Mouse (Mus musculus): ENCODE data around the gene Sox13. TPM values are rescaled to one million over a fixed set of nuclear protein-coding genes. Genes with fewer than 3 reads are reported as not detected.

Sox13 gene
- not detected in 2 replicates for total RNA-seq (2012; rRNA removed)
- polyA plus RNA-seq (2012; ENCODE audit: insufficient read depth in 1 of 2, insufficient read length in 2 of 2, low read depth in 1 of 2, low replicate concordance in 2 of 2, missing spikeins in 1 of 2) = under 1 TPM in 1 of 2 experiments, not detected in 1; 0.03 TPM

DNA sequence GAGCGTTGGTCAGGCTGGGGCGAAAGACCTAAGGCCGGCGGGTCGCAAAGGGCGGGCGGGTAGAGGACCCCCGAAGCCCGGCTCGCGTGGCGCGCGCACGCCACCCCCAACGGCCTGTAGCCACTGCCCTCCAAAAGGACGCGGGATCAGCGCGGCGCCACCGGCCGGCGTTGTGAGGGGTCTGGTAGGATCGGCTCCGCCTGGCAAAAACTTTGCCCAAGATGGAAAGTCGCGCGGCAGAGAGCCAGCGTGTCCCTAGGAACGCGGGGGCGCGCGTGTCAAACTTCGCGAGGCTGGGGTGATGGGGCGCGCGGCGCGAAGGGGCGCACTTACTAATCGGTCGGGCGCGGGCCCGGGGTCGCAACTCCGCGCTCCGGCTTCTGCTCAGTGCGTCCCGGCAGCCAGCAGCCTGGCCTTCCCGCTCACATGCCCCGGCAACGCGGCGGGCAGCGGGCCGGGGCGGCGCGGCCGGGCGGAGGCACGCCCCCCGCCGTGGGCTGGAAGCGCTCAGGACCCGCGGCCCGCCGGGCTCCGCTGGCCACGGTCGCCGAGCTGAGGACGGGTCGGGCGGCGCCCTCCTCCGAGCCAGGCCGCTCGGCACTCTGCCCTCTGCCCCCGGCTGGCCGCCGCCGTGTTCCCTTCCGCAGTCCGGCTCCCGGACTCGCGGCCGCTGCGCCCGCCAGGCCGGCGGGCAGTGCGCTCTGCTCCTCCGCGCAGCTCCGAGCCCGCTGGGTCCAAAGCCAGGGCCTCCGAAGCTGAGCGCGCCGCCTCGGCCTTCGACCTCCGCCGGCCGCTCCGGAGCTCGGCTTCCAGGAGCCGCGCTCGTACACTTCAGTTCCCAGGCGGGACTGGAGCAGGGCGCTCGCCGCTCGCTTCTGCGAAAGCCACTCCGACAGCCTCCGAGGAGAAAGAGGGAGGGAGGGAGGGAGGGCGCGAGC is at the start of gene Sox13:
Gene Sox13, minus strand, starts transcription at position 835 of the 938 bp plus-strand sequence.
- Histone ChIP-seq H3K4me1 (ENCODE audit: control insufficient read depth in 1 of 2, insufficient read depth in 2 of 2, low read length in 2 of 2) (no peaks in the 10 kb centered on the region), H3K27me3 (ENCODE audit: control insufficient read depth in 1 of 2, insufficient read depth in 2 of 2, low read length in 2 of 2) (peaks cover 3 to 9% of the 10 kb centered on the region in 2 experiments), H3K9me3 (replicated peaks; ENCODE audit: insufficient read depth, low read length) (no peaks in the 10 kb centered on the region), H3K79me2 (ENCODE audit: control insufficient read depth, insufficient read depth, low read length, poor library complexity) (no peaks in the 10 kb centered on the region), H3K36me3 (ENCODE audit: control insufficient read depth in 1 of 2, insufficient read depth in 2 of 2, low read length in 2 of 2) (no peaks in the 10 kb centered on the region), H3K4me3 (ENCODE audit: control insufficient read depth in 1 of 2, insufficient read depth in 1 of 2, low read depth in 2 of 2, low read length in 2 of 2) (no peak within 1 kb of the TSS), H3K27ac (ENCODE audit: control insufficient read depth, low read depth, low read length) (no peak within 1 kb of the TSS), H3K9ac (ENCODE audit: control insufficient read depth, low read depth, low read length, poor library complexity, severe bottlenecking) (no peak within 1 kb of the TSS)
- 0 out of 4 replicates have a peak, but pooled peaks of 1 of the 2 experiments have one; percentile 7 for TF ChIP-seq POLR2A (IDR thresholded peaks at IDR 0.05; ENCODE audit: control insufficient read depth in 1 of 2, insufficient read depth in 1 of 2, low read depth in 1 of 2, low read length in 2 of 2, poor library complexity in 1 of 2)
- TF ChIP-seq E2F4 (IDR thresholded peaks at IDR 0.05; ENCODE audit: borderline replicate concordance, low read depth, low read length) = no peak
- DNase-seq (ENCODE audit: low read depth, low spot score) = no peak

DNA sequence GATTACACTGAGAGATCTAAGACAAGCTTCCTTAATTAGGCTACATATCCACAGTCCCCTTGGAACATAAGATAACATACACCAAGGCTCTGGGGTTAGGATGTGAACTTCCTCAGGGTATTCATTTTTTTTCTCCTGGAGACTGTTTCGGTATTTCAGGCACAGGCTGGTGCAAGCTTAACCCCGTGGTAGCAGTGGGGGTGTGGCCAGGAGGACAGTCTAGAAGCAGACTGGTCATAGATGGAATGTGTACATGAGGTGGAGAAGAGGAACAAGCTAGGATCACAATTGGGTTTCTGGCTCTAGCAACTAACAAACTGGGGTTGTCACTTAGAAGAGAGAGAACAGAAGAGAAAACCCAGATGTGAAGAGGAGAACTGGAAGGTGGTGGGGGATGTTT is 47.4 kb upstream of the Sox13 start:
- no peak for DNase-seq (ENCODE audit: low read depth, low spot score)
- no peak overlapping the region for H3K27ac ChIP-seq (ENCODE audit: control insufficient read depth, low read depth, low read length)
- H3K79me2 ChIP-seq (ENCODE audit: control insufficient read depth, insufficient read depth, low read length, poor library complexity) = no peaks in the 10 kb centered on the region
- no peak overlapping the region for H3K4me3 ChIP-seq (ENCODE audit: control insufficient read depth in 1 of 2, insufficient read depth in 1 of 2, low read depth in 2 of 2, low read length in 2 of 2)
- no peaks in the 10 kb centered on the region for H3K36me3 ChIP-seq (ENCODE audit: control insufficient read depth in 1 of 2, insufficient read depth in 2 of 2, low read length in 2 of 2)
- no peaks in the 10 kb centered on the region for H3K9me3 ChIP-seq (replicated peaks; ENCODE audit: insufficient read depth, low read length)
- TF ChIP-seq E2F4 (IDR thresholded peaks at IDR 0.05; ENCODE audit: borderline replicate concordance, low read depth, low read length) (no peak), POLR2A (IDR thresholded peaks at IDR 0.05; ENCODE audit: control insufficient read depth in 1 of 2, insufficient read depth in 1 of 2, low read depth in 1 of 2, low read length in 2 of 2, poor library complexity in 1 of 2) (no peak), CTCF (IDR thresholded peaks at IDR 0.05 in 2 of 3, conservative IDR thresholded peaks at IDR 0.05 in 1 of 3; ENCODE audit: control insufficient read depth in 1 of 3, insufficient read depth in 1 of 3, low read depth in 2 of 3, low read length in 3 of 3, poor library complexity in 1 of 3, severe bottlenecking in 1 of 3) (no peak), MEF2A (IDR thresholded peaks at IDR 0.05; ENCODE audit: extremely low read depth, insufficient replicate concordance, low read depth, low read length, poor library complexity, severe bottlenecking) (no peak), RCOR1 (IDR thresholded peaks at IDR 0.05; ENCODE audit: low read depth, low read length) (no peak), HCFC1 (IDR thresholded peaks at IDR 0.05; ENCODE audit: low read depth, low read length) (no peak), NRF1 (IDR thresholded peaks at IDR 0.05; ENCODE audit: insufficient read depth, low read depth, low read length, poor library complexity, severe bottlenecking) (no peak), CHD2 (IDR thresholded peaks at IDR 0.05; ENCODE audit: low read length) (no peak), TBP (IDR thresholded peaks at IDR 0.05; ENCODE audit: low read depth, low read length) (no peak), MYC (IDR thresholded peaks at IDR 0.05; ENCODE audit: low read depth, low read length) (no peak), MAFK (IDR thresholded peaks at IDR 0.05; ENCODE audit: borderline replicate concordance, low read depth, low read length) (no peak)
- peaks cover 0 to 4% of the 10 kb centered on the region in 2 experiments; a peak in 1 of 4 replicates for H3K27me3 ChIP-seq (ENCODE audit: control insufficient read depth in 1 of 2, insufficient read depth in 2 of 2, low read length in 2 of 2)
- no peaks in the 10 kb centered on the region for H3K4me1 ChIP-seq (ENCODE audit: control insufficient read depth in 1 of 2, insufficient read depth in 2 of 2, low read length in 2 of 2)
- no peak overlapping the region for H3K9ac ChIP-seq (ENCODE audit: control insufficient read depth, low read depth, low read length, poor library complexity, severe bottlenecking)
